Mouse (Mus musculus) thymus, adult 2 months (tissue): ENCODE data around the gene Gm49721.
"Not testable (repeated sequence)": the region's sequence is repeated elsewhere in the genome, so short reads cannot be mapped to it uniquely, and the experiment has no call there.

Experiments
- CTCF ChIP-seq: fragments of 200-500 bp; IDR thresholded peaks from 2 replicates; pipeline ENCODE4 v1.5.1; 2012; ENCODE audit warnings: mild to moderate bottlenecking, control low read depth, low read length, moderate library complexity, borderline replicate concordance; ENCODE audit not compliant: control insufficient read depth, poor library complexity, insufficient read depth; ENCODE audit errors: extremely low read depth
- POLR2A ChIP-seq: fragments of 200-500 bp; IDR thresholded peaks from 2 replicates; pipeline ENCODE4 v1.6.1; 2012; ENCODE audit warnings: mild to moderate bottlenecking, low read length, control low read depth, moderate library complexity; ENCODE audit not compliant: control insufficient read depth, poor library complexity, insufficient read depth; ENCODE audit errors: extremely low read depth

DNA sequence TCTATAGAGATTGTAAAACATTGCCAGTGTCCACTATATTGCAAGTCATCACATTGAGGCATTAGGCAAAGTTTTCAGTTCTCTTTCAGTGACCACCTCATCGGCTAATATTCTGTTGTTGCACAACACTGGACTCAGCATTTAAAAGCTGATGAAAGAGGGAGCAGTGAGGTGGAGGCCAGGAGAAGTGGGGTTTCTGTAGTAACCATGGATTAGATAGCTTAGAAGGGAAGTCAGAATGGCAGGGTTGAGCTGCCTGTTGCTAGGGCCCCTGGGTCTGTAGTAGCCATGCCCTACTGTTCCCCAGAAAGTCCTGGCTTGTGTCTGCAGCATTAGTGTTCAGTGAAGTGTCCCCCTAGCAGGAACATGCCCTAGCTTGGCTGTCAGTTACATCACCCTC is 7.4 kb downstream of the Gm49721 start:
- TF ChIP-seq CTCF, POLR2A: not testable (repeated sequence)
